Mouse (Mus musculus): ENCODE results near the gene Foxc2.

DNA sequence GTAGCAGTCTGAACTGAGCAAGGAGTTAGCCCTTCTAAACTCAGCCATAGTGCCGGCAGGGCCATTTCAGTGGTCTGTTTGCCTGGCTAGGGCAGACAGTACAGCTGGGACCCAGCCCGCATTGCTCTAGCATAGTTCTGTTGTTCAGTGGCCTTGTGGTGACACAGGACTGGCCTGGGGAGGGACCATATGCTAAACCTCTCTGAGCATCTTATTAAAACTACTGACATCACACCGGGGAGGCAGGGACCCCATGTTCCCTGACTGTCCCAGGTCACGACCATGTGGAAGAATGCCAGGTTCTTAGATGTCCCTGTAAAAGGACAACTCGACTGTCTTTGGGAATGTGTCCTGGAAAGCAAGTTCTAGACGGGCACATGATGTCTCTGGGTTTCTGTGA is 23.8 kb upstream of the Foxc2 start:
- TF ChIP-seq EP300 (IDR thresholded peaks at IDR 0.05) (peak; percentile 95), CTCF (IDR thresholded peaks at IDR 0.05) (no peak)

Measured in lung, postnatal 0 days (tissue).